Mouse (Mus musculus) heart, embryonic 10.5 days (tissue): ENCODE results near the gene Tmem50a. TPM values are rescaled to one million over a fixed set of nuclear protein-coding genes. Genes with fewer than 3 reads are reported as not detected.

ENCODE experiments used
- DNase-seq: peaks from one replicate; pipeline ENCODE4 v3.0.0-alpha.2; 2017; ENCODE audit warnings: low spot score
- H3K27ac ChIP-seq: fragments of 300-500 bp; sonication (generic); 2 replicates; pipeline ENCODE4 v1.5.1; 2016; ENCODE audit warnings: mild to moderate bottlenecking
- H3K27me3 ChIP-seq: fragments of 300-500 bp; sonication (generic); 2 replicates; pipeline ENCODE4 v1.6.1; 2016; ENCODE audit warnings: mild to moderate bottlenecking; ENCODE audit not compliant: poor library complexity, insufficient read depth, severe bottlenecking
- H3K36me3 ChIP-seq: fragments of 300-500 bp; sonication (generic); 2 replicates; pipeline ENCODE4 v1.6.1; 2016; ENCODE audit warnings: mild to moderate bottlenecking, moderate library complexity
- H3K4me1 ChIP-seq: fragments of 300-500 bp; sonication (generic); 2 replicates; pipeline ENCODE4 v1.6.1; 2016; ENCODE audit warnings: mild to moderate bottlenecking
- H3K4me3 ChIP-seq: fragments of 300-500 bp; sonication (generic); 2 replicates; pipeline ENCODE4 v1.5.1; 2016; ENCODE audit warnings: mild to moderate bottlenecking, moderate library complexity
- H3K9me3 ChIP-seq: fragments of 300-500 bp; sonication (generic); 2 replicates; pipeline ENCODE4 v1.6.1; 2016; ENCODE audit warnings: mild to moderate bottlenecking, moderate library complexity
- WGBS: fragments of 180-500 bp; shearing (Covaris S2); methylation state at CpG from one replicate; pipeline ENCODE4 v1.1.7; 2016; 5-methylcytosine and 5-hydroxymethylcytosine counted together
- polyA plus RNA-seq: library from polyadenylated mRNA; unstranded; fragments of >200 nt; fragmentation: Nextera tagmentation; extraction: Ambion mirVana; gene quantifications from 2 replicates; pipeline ENCODE4 v1.2.1, GENCODE M21; 2016

Tmem50a gene
- polyA plus RNA-seq, 1 experiment from 2014 or later = 129 TPM

DNA sequence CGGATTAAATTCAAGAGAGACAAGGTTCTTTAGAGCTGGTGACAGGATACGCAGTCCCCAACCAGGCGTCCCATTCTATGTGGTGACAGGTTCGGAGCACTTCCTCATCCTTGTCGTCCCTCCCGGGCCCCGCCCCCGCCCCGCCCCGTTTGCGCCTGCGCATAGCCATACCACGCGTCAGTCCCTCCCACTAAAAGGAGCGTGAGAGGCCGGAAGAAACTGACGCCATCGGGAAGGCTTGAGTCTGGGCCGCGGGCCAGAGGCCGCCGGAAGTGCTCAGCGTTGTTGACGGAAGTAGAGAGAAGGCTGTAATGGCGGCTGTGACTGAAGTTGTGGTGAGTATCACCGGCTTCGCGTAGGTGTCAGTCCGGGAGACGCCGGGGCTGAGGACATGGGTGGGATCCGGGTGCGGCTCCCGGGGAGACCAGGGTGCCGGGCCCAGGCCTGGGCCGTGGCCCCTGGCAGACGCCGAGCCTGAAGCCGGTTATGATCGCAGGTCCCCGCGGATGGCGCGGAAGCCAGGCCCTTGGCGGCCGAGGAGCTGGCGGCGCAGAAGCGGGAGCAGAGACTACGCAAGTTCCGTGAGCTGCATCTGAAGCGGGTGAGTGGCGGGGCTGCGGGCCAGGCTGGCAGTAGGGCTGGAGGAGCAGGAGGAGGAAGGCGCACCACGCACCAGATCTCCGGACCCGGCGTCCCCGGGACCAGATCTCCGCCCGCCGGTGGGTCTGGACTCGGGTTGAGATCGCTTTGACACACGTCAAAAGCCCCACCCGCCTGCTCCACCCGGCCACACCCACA, 16.1 kb upstream of the Tmem50a start, which contains the start of gene Syf2:
Gene Syf2 (plus strand): TSS at position 215 of the 798 bp plus-strand sequence.
- DNase-seq = peak; percentile 99
- Histone ChIP-seq H3K36me3 (peaks cover 63% of the 10 kb centered on the region), H3K9me3 (no peaks in the 10 kb centered on the region), H3K27ac (peak within 1 kb of the TSS; percentile 91), H3K4me3 (peak within 1 kb of the TSS; percentile 97), H3K27me3 (no peaks in the 10 kb centered on the region), H3K4me1 (peaks cover 19% of the 10 kb centered on the region)
- under 1% methylated on average over 68 of the region's 68 CpGs for WGBS

GRCm38 (mm10) chr4:134930190-134930589, 15.4 kb upstream of the Tmem50a start:
- H3K9me3 ChIP-seq = no peaks in the 10 kb centered on the region
- peaks cover 63% of the 10 kb centered on the region for H3K36me3 ChIP-seq
- H3K27me3 ChIP-seq = no peaks in the 10 kb centered on the region
- H3K4me3 ChIP-seq = peak overlapping the region; percentile 97
- DNase-seq = no peak
- H3K4me1 ChIP-seq = peaks cover 26% of the 10 kb centered on the region
- 25% methylated on average over 9 of the region's 9 CpGs for WGBS
- peak overlapping the region; percentile 91; the same call in 1 of the 2 replicates for H3K27ac ChIP-seq

GRCm38 (mm10) chr4:134929536-134929935, 14.7 kb upstream of the Tmem50a start:
- Histone ChIP-seq H3K9me3 (no peaks in the 10 kb centered on the region), H3K36me3 (peaks cover 61% of the 10 kb centered on the region), H3K27me3 (no peaks in the 10 kb centered on the region), H3K27ac (no peak overlapping the region), H3K4me1 (peaks cover 28% of the 10 kb centered on the region), H3K4me3 (no peak overlapping the region)
- DNase-seq = no peak
- 76% methylated on average over 4 of the region's 4 CpGs for WGBS

- Histone ChIP-seq H3K27ac (no peak overlapping the region), H3K4me3 (no peak overlapping the region), H3K9me3 (no peaks in the 10 kb centered on the region), H3K36me3 (peaks cover 56% of the 10 kb centered on the region), H3K27me3 (no peaks in the 10 kb centered on the region), H3K4me1 (peaks cover 28% of the 10 kb centered on the region)
- no peak for DNase-seq
- 71% methylated on average over 1 of the region's 1 CpGs for WGBS
Observed at GRCm38 (mm10) chr4:134928464-134928836, 13.6 kb upstream of the Tmem50a start.

DNA sequence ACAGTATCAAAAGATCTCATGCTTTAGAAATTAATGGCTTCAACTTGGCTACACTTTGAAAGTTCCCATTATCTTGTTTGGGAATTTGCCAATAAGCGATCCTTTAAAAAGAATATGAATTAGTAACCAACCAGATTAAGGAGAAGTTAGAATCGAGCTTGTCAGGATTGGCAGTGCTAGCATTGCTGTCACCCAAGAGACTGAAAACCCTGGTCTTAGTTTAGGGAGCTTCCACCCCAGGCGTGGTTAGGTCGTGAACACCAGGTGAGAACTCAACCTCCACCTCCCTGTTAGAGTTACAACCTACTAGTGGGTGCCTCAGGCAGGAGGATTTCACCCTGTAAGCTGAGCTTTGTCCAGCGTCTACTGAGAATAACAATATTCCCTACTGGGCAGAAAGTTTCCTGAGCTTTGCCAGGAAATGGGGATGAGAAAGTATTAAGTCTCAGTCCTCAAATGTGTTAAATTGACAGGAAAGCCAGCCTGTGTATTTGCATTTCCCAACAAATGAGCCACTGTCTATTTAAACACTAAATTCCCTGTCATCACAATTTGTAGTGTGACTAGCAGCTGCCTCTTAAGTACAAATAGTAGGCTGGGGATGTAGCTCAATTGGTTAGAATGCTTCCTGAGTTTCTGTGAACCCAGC, 13.1 kb upstream of the Tmem50a start:
- Histone ChIP-seq H3K4me3 (no peak overlapping the region), H3K27me3 (no peaks in the 10 kb centered on the region), H3K9me3 (no peaks in the 10 kb centered on the region), H3K27ac (no peak overlapping the region), H3K4me1 (peaks cover 28% of the 10 kb centered on the region), H3K36me3 (peaks cover 53% of the 10 kb centered on the region)
- no peak for DNase-seq
- WGBS = 68% methylated on average over 5 of the region's 5 CpGs

- no peak overlapping the region for H3K27ac ChIP-seq
- H3K9me3 ChIP-seq = no peaks in the 10 kb centered on the region
- 82% methylated on average over 8 of the region's 8 CpGs for WGBS
- no peak for DNase-seq
- H3K4me3 ChIP-seq = peak overlapping the region; percentile 100
- H3K27me3 ChIP-seq = no peaks in the 10 kb centered on the region
- peaks cover 45% of the 10 kb centered on the region for H3K36me3 ChIP-seq
- H3K4me1 ChIP-seq = peaks cover 22% of the 10 kb centered on the region
Observed at GRCm38 (mm10) chr4:134925206-134925605, 10.4 kb upstream of the Tmem50a start.

GRCm38 (mm10) chr4:134924019-134924741, 9.4 kb upstream of the Tmem50a start:
- peak; percentile 93 for DNase-seq
- WGBS = under 1% methylated on average over 75 of the region's 75 CpGs

DNA sequence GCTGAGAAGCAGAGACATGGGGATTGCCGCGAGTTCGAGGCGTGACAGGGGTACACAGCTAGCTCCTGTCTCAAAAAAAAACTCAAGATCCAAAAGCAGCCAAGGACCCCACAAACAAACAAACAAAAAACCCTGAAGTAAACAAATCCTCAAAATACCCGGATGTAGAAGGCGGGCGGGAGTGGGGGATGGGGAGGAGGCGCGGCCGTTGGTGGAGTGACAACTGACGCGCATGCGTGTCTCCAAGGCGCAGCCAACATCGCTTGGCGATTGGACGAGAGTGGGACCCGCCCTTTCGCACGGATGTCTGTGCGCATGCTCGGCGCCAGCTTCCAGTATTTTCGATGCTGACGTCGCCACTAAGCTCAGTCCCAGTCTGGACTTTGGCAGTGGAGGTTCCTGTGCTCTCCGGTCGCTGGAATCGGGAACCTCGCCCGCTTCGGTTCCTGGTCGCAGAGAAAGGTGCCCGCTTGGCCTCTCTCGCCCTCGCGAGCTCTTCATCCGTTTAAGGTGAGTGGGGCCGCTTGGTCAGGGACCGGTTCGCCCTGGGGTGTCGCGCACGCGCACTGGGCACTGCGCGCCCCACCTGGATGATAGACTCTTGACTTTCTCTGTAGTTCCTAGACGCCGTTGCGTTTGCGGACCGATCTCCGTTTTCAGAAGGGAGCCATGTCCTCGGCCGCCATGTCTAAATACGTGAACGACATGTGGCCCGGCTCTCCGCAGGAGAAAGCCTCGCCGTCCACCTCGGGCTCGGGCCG, 8.6 kb upstream of the Tmem50a start, which contains the start of gene Rsrp1:
Gene Rsrp1 (plus strand): TSS at position 335 of the 761 bp plus-strand sequence.
- DNase-seq = peak; percentile 98
- Histone ChIP-seq H3K27ac (peak within 1 kb of the TSS; percentile 98), H3K9me3 (no peaks in the 10 kb centered on the region), H3K27me3 (no peaks in the 10 kb centered on the region), H3K4me3 (peak within 1 kb of the TSS; percentile 100), H3K36me3 (peaks cover 44% of the 10 kb centered on the region), H3K4me1 (peaks cover 20% of the 10 kb centered on the region)
- WGBS = under 1% methylated on average over 64 of the region's 64 CpGs

More at GRCm38 (mm10) chr4:134924019-134924741, 9.4 kb upstream of the Tmem50a start:
- peaks cover 45% of the 10 kb centered on the region for H3K36me3 ChIP-seq
- no peaks in the 10 kb centered on the region for H3K9me3 ChIP-seq
- no peaks in the 10 kb centered on the region for H3K27me3 ChIP-seq
- H3K4me3 ChIP-seq = peak overlapping the region; percentile 100
- H3K4me1 ChIP-seq = peaks cover 20% of the 10 kb centered on the region
- peak overlapping the region; percentile 98 for H3K27ac ChIP-seq

GRCm38 (mm10) chr4:134922925-134923244, 8.1 kb upstream of the Tmem50a start:
- Histone ChIP-seq H3K27me3 (no peaks in the 10 kb centered on the region), H3K4me3 (peak overlapping the region; percentile 100), H3K4me1 (peaks cover 20% of the 10 kb centered on the region), H3K9me3 (no peaks in the 10 kb centered on the region), H3K27ac (peak overlapping the region; percentile 98), H3K36me3 (peaks cover 38% of the 10 kb centered on the region)
- DNase-seq = peak; percentile 85
- under 1% methylated on average over 13 of the region's 13 CpGs for WGBS

GRCm38 (mm10) chr4:134922111-134922924, 7.5 kb upstream of the Tmem50a start:
- peaks cover 20% of the 10 kb centered on the region for H3K4me1 ChIP-seq
- no peak for DNase-seq
- H3K27ac ChIP-seq = peak overlapping the region; percentile 98
- H3K27me3 ChIP-seq = no peaks in the 10 kb centered on the region
- peaks cover 32% of the 10 kb centered on the region for H3K36me3 ChIP-seq
- 53% methylated on average over 10 of the region's 10 CpGs for WGBS
- H3K4me3 ChIP-seq = peak overlapping the region; percentile 100
- no peaks in the 10 kb centered on the region for H3K9me3 ChIP-seq

GRCm38 (mm10) chr4:134921703-134922102, 6.9 kb upstream of the Tmem50a start:
- peaks cover 20% of the 10 kb centered on the region for H3K4me1 ChIP-seq
- H3K4me3 ChIP-seq = no peak overlapping the region
- H3K27me3 ChIP-seq = no peaks in the 10 kb centered on the region
- no peaks in the 10 kb centered on the region for H3K9me3 ChIP-seq
- 97% methylated on average over 4 of the region's 4 CpGs for WGBS
- H3K27ac ChIP-seq = no peak overlapping the region
- peaks cover 26% of the 10 kb centered on the region for H3K36me3 ChIP-seq
- DNase-seq = no peak

DNA sequence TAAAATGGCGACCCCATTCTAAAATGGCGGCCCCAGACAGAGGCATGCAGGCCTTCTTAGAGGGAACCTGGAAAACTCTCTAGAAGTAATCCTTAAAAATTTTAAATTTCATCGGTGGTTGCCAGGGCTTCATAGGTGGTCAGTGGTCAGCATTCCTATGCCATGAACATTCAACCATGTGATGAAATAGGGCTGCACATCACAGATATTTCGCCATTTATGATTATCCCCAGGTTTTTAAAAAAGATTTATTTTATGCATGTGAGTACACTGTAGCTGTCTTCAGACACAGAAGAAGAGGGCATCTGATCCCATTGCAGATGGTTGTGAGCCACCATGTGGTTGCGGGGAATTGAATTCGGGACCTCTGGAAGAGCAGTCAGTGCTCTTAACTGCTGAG, 5.8 kb upstream of the Tmem50a start:
- Histone ChIP-seq H3K36me3 (peaks cover 15% of the 10 kb centered on the region), H3K27me3 (no peaks in the 10 kb centered on the region), H3K4me1 (peaks cover 15% of the 10 kb centered on the region), H3K9me3 (no peaks in the 10 kb centered on the region), H3K4me3 (no peak overlapping the region), H3K27ac (no peak overlapping the region)
- DNase-seq = no peak
- WGBS = 90% methylated on average over 6 of the region's 6 CpGs
